Mouse (Mus musculus): Measurements from ENCODE around the gene Anks1.

DNA sequence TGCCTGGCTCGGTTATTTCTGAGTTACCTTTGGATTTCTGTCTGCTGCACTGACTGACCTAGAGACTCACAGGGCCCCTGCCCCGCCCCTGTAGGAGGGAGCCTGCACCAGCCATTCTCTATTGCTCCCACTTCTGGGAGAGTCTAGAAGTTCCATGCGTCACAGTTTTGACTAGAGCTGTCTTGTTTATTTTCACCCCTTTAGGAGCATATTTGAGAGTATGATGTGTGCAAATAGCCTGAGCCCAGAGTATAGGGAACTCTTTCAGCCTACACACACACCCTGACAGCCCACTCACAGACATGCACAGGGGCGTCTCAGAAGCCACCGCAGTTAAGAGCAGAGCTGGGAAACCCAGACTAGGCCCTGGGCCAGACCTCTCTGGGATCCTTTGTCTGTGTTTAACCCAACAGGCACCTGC lies 116.4 kb downstream of the Anks1 start:
- peak; percentile 38 for TF ChIP-seq CTCF (IDR thresholded peaks at IDR 0.05; ENCODE audit: low read depth)
- no peak for TF ChIP-seq EP300 (optimal IDR thresholded peaks at IDR 0.05)
